Mouse (Mus musculus): ENCODE results near the gene Ppp1r14b. TPM values are rescaled to one million over a fixed set of nuclear protein-coding genes. Genes with fewer than 3 reads are reported as not detected.

Ppp1r14b gene
- polyA plus RNA-seq, 1 experiment from 2014 or later, result 102 TPM

- H3K36me3 ChIP-seq (ENCODE audit: control insufficient read depth, insufficient read depth), result no peaks in the 10 kb centered on the region
- H3K9ac ChIP-seq (ENCODE audit: low read depth, low read length), result no peak overlapping the region
- peaks cover 6% of the 10 kb centered on the region for H3K4me1 ChIP-seq (replicated peaks; ENCODE audit: control insufficient read depth, insufficient read depth, low read length)
- H3K27me3 ChIP-seq (replicated peaks; ENCODE audit: control insufficient read depth, insufficient read depth, low read length), result peaks cover 71% of the 10 kb centered on the region
- no peak for TF ChIP-seq CTCF (IDR thresholded peaks at IDR 0.05; ENCODE audit: low read depth)
- H3K4me2 ChIP-seq (replicated peaks; ENCODE audit: low read depth), result no peak overlapping the region
- H3K9me3 ChIP-seq (ENCODE audit: control insufficient read depth), result no peaks in the 10 kb centered on the region
- no peak overlapping the region for H3K4me3 ChIP-seq (ENCODE audit: low read depth, low read length)
- no peak overlapping the region for H3K27ac ChIP-seq (ENCODE audit: low read depth, low read length)
- no CpG with 5 or more reads among the region's 2 CpGs for WGBS
- ATAC-seq, result no peak
Measured at GRCm38 (mm10) chr19:6931002-6931401, 43.8 kb upstream of the Ppp1r14b start.

- ATAC-seq, result no peak
- no peak for TF ChIP-seq CTCF (IDR thresholded peaks at IDR 0.05; ENCODE audit: low read depth)
- H3K36me3 ChIP-seq (ENCODE audit: control insufficient read depth, insufficient read depth), result no peaks in the 10 kb centered on the region
- no peaks in the 10 kb centered on the region for H3K9me3 ChIP-seq (ENCODE audit: control insufficient read depth)
- peaks cover 6% of the 10 kb centered on the region for H3K4me1 ChIP-seq (replicated peaks; ENCODE audit: control insufficient read depth, insufficient read depth, low read length)
- H3K27ac ChIP-seq (ENCODE audit: low read depth, low read length), result no peak overlapping the region
- WGBS, result 39% methylated on average over 1 of the region's 1 CpGs
- peaks cover 63% of the 10 kb centered on the region for H3K27me3 ChIP-seq (replicated peaks; ENCODE audit: control insufficient read depth, insufficient read depth, low read length)
- no peak overlapping the region for H3K9ac ChIP-seq (ENCODE audit: low read depth, low read length)
- H3K4me2 ChIP-seq (replicated peaks; ENCODE audit: low read depth), result no peak overlapping the region
- no peak overlapping the region for H3K4me3 ChIP-seq (ENCODE audit: low read depth, low read length)
Measured at GRCm38 (mm10) chr19:6932018-6932417, 42.8 kb upstream of the Ppp1r14b start.

GRCm38 (mm10) chr19:6933102-6933435 lies 41.7 kb upstream of the Ppp1r14b start:
- Histone ChIP-seq H3K4me2 (replicated peaks; ENCODE audit: low read depth) (peak overlapping the region; percentile 74; the same call in 1 of the 2 replicates), H3K36me3 (ENCODE audit: control insufficient read depth, insufficient read depth) (no peaks in the 10 kb centered on the region), H3K27ac (ENCODE audit: low read depth, low read length) (no peak overlapping the region), H3K4me3 (ENCODE audit: low read depth, low read length) (peak overlapping the region; percentile 42; the same call in 1 of the 2 replicates), H3K9me3 (ENCODE audit: control insufficient read depth) (no peaks in the 10 kb centered on the region), H3K4me1 (replicated peaks; ENCODE audit: control insufficient read depth, insufficient read depth, low read length) (peaks cover 6% of the 10 kb centered on the region), H3K9ac (ENCODE audit: low read depth, low read length) (no peak overlapping the region), H3K27me3 (replicated peaks; ENCODE audit: control insufficient read depth, insufficient read depth, low read length) (peaks cover 53% of the 10 kb centered on the region)
- ATAC-seq, result no peak
- no peak for TF ChIP-seq CTCF (IDR thresholded peaks at IDR 0.05; ENCODE audit: low read depth)
- 26% methylated on average over 4 of the region's 4 CpGs for WGBS

GRCm38 (mm10) chr19:6933436-6934194 lies 41.2 kb upstream of the Ppp1r14b start:
- Histone ChIP-seq H3K4me1 (replicated peaks; ENCODE audit: control insufficient read depth, insufficient read depth, low read length) (peaks cover 6% of the 10 kb centered on the region), H3K9ac (ENCODE audit: low read depth, low read length) (0 out of 2 replicates have a peak overlapping the region, but pooled peaks have one; percentile 26), H3K9me3 (ENCODE audit: control insufficient read depth) (no peaks in the 10 kb centered on the region), H3K27ac (ENCODE audit: low read depth, low read length) (no peak overlapping the region), H3K27me3 (replicated peaks; ENCODE audit: control insufficient read depth, insufficient read depth, low read length) (peaks cover 49% of the 10 kb centered on the region), H3K4me3 (ENCODE audit: low read depth, low read length) (peak overlapping the region; percentile 42), H3K36me3 (ENCODE audit: control insufficient read depth, insufficient read depth) (no peaks in the 10 kb centered on the region), H3K4me2 (replicated peaks; ENCODE audit: low read depth) (peak overlapping the region; percentile 74)
- peak; percentile 26; the same call in 1 of the 2 replicates for ATAC-seq
- WGBS, result 5% methylated on average over 58 of the region's 58 CpGs
- TF ChIP-seq CTCF (IDR thresholded peaks at IDR 0.05; ENCODE audit: low read depth), result 0 out of 2 replicates have a peak, but pooled peaks have one; percentile 4

GRCm38 (mm10) chr19:6934195-6934977 lies 40.4 kb upstream of the Ppp1r14b start, which contains the start of gene Kcnk4:
TSS of gene Kcnk4 (minus strand) at chr19:6934515.
- Histone ChIP-seq H3K36me3 (ENCODE audit: control insufficient read depth, insufficient read depth) (no peaks in the 10 kb centered on the region), H3K4me2 (replicated peaks; ENCODE audit: low read depth) (peak within 1 kb of the TSS; percentile 74), H3K4me3 (ENCODE audit: low read depth, low read length) (peak within 1 kb of the TSS; percentile 42), H3K9me3 (ENCODE audit: control insufficient read depth) (no peaks in the 10 kb centered on the region), H3K9ac (ENCODE audit: low read depth, low read length) (0 out of 2 replicates have a peak within 1 kb of the TSS, but pooled peaks have one; percentile 26), H3K27ac (ENCODE audit: low read depth, low read length) (no peak within 1 kb of the TSS), H3K27me3 (replicated peaks; ENCODE audit: control insufficient read depth, insufficient read depth, low read length) (peaks cover 49% of the 10 kb centered on the region), H3K4me1 (replicated peaks; ENCODE audit: control insufficient read depth, insufficient read depth, low read length) (peaks cover 6% of the 10 kb centered on the region)
- TF ChIP-seq CTCF (IDR thresholded peaks at IDR 0.05; ENCODE audit: low read depth), result no peak
- ATAC-seq, result no peak
- WGBS, result 12% methylated on average over 23 of the region's 23 CpGs

GRCm38 (mm10) chr19:6936299-6936698 lies 38.5 kb upstream of the Ppp1r14b start:
- H3K27me3 ChIP-seq (replicated peaks; ENCODE audit: control insufficient read depth, insufficient read depth, low read length), result peaks cover 45% of the 10 kb centered on the region
- peaks cover 6% of the 10 kb centered on the region for H3K4me1 ChIP-seq (replicated peaks; ENCODE audit: control insufficient read depth, insufficient read depth, low read length)
- no peak overlapping the region for H3K4me3 ChIP-seq (ENCODE audit: low read depth, low read length)
- H3K9ac ChIP-seq (ENCODE audit: low read depth, low read length), result no peak overlapping the region
- no peaks in the 10 kb centered on the region for H3K9me3 ChIP-seq (ENCODE audit: control insufficient read depth)
- H3K27ac ChIP-seq (ENCODE audit: low read depth, low read length), result no peak overlapping the region
- 26% methylated on average over 3 of the region's 3 CpGs for WGBS
- ATAC-seq, result no peak
- no peak overlapping the region for H3K4me2 ChIP-seq (replicated peaks; ENCODE audit: low read depth)
- no peaks in the 10 kb centered on the region for H3K36me3 ChIP-seq (ENCODE audit: control insufficient read depth, insufficient read depth)
- peak; percentile 65 for TF ChIP-seq CTCF (IDR thresholded peaks at IDR 0.05; ENCODE audit: low read depth)
